Mouse (Mus musculus) ES-Bruce4 (cell line): ENCODE measurements around the gene Anapc15-ps. TPM values are rescaled to one million over a fixed set of nuclear protein-coding genes. Genes with fewer than 3 reads are reported as not detected.

Experiments
- H3K27ac ChIP-seq: 2 replicates; pipeline ENCODE4 v1.5.1; 2012; ENCODE audit warnings: low read length, inconsistent platforms; ENCODE audit not compliant: insufficient read depth
- H3K27me3 ChIP-seq: 2 replicates; pipeline ENCODE4 v1.6.1; 2012; ENCODE audit warnings: mild to moderate bottlenecking, low read length, inconsistent platforms; ENCODE audit not compliant: control insufficient read depth, poor library complexity, insufficient read depth, severe bottlenecking
- H3K36me3 ChIP-seq: 2 replicates; pipeline ENCODE4 v1.6.1; 2012; ENCODE audit warnings: inconsistent platforms, mild to moderate bottlenecking, low read length, moderate library complexity; ENCODE audit not compliant: control insufficient read depth, poor library complexity, insufficient read depth, severe bottlenecking
- H3K4me1 ChIP-seq: one replicate; pipeline ENCODE4 v1.8.1; 2011; ENCODE audit warnings: low read length; ENCODE audit not compliant: control insufficient read depth, insufficient read depth
- H3K4me3 ChIP-seq: 2 replicates; pipeline ENCODE4 v1.5.1; 2011; ENCODE audit warnings: low read depth, mild to moderate bottlenecking, low read length
- H3K9ac ChIP-seq: 2 replicates; pipeline ENCODE4 v1.6.1; 2012; ENCODE audit warnings: low read depth, mild to moderate bottlenecking, inconsistent platforms; ENCODE audit not compliant: poor library complexity, severe bottlenecking
- H3K9me3 ChIP-seq: replicated peaks from 2 replicates; pipeline ENCODE4 v1.6.1; 2012; ENCODE audit warnings: mild to moderate bottlenecking, low read length, inconsistent platforms; ENCODE audit not compliant: control insufficient read depth, poor library complexity, insufficient read depth, severe bottlenecking
- CTCF ChIP-seq: IDR thresholded peaks from one replicate; pipeline ENCODE4 v1.8.1; 2011; ENCODE audit warnings: low read depth, low read length
- EP300 ChIP-seq: IDR thresholded peaks from 2 replicates; pipeline ENCODE4 v1.6.1; 2011; ENCODE audit warnings: low read depth, low read length; ENCODE audit not compliant: insufficient read depth
- POLR2A ChIP-seq: IDR thresholded peaks from one replicate; pipeline ENCODE4 v1.8.1; 2011; ENCODE audit warnings: low read length; ENCODE audit not compliant: insufficient read depth
- polyA plus RNA-seq: library from polyadenylated mRNA; stranded (reverse); fragments of >200 nt; gene quantifications from 2 replicates; pipeline ENCODE4 v1.2.4, GENCODE M21; 2011; ENCODE audit warnings: low read depth; ENCODE audit not compliant: missing spikeins, insufficient read depth, insufficient read length

The Anapc15-ps gene
- polyA plus RNA-seq, 1 experiment, result 3.4 TPM

DNA sequence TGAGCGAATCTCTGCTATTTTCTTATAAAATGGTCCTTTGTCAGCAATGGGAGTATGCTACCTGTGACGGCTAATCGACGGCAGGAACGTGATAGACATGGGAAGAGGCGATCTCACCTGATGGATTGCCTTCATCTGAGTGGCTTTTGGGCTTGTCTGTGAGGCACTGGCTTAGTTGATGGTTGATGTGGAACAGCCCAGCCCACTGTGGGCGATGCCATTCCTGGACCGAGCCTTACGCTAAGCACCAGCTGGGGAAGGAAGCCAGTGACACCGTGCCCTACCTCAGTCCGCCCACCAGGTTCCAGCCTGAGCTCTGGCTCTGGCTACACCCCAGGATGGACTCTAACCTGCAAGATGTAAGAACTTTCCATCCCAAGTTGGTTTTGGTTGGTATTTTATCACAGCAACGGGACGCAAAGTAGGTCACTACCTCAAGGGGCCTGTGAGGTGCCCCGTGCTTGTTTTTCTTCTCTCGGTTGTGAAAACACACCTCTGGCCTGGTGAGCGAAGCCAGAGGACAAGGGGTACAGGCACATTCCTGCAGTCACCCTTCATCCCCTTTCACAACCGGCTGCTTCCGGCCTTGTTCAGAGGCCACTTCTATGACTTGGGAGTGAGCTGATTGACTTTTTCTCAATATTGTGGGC, 22.5 kb upstream of the Anapc15-ps start:
- Histone ChIP-seq H3K4me3 (no peak overlapping the region), H3K9ac (no peak overlapping the region), H3K4me1 (no peaks in the 10 kb centered on the region), H3K9me3 (no peaks in the 10 kb centered on the region), H3K36me3 (no peaks in the 10 kb centered on the region), H3K27ac (no peak overlapping the region), H3K27me3 (no peaks in the 10 kb centered on the region)
- TF ChIP-seq POLR2A, result no peak

DNA sequence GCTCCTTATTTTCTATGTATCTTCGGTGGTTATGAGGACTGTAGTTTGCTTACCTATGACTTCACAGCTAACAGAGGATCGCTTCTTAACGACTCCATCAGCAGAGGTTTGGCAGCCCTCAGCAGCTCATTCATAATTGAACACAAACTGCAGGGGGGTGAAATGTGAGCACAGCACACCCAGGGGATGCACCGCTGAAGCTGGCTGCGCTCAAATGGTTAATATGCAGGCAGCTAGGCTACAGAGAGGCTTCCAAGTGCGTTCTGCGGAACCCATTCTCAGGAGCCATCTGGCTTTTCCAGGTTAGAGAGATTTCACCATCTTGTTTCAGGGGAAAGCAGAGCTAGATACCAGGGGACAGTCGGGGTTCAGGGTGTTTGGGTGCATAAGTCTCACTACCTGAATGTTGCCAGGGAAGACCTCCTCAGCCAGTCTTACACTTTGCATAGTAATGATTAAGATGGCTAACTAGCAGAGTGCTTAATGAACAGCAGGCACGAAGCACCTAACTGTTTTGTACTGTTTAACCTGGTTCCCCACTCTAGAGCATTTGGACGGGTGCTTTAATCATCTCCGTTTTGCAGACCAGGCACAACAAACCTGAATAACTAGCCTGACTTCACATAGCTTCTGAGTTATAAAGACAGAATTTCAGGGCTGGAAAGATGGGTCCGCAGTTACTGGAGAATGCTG, 21.5 kb upstream of the Anapc15-ps start:
- no peak overlapping the region for H3K4me3 ChIP-seq
- no peaks in the 10 kb centered on the region for H3K4me1 ChIP-seq
- H3K36me3 ChIP-seq, result no peaks in the 10 kb centered on the region
- no peaks in the 10 kb centered on the region for H3K9me3 ChIP-seq
- no peaks in the 10 kb centered on the region for H3K27me3 ChIP-seq
- TF ChIP-seq CTCF (no peak), EP300 (no peak), POLR2A (no peak)
- H3K27ac ChIP-seq, result no peak overlapping the region
- no peak overlapping the region for H3K9ac ChIP-seq

GRCm38 (mm10) chr10:95691347-95691746, 18.1 kb upstream of the Anapc15-ps start:
- Histone ChIP-seq H3K4me3 (no peak overlapping the region), H3K4me1 (no peaks in the 10 kb centered on the region), H3K9ac (no peak overlapping the region), H3K36me3 (no peaks in the 10 kb centered on the region), H3K9me3 (no peaks in the 10 kb centered on the region), H3K27me3 (no peaks in the 10 kb centered on the region), H3K27ac (no peak overlapping the region)
- TF ChIP-seq CTCF, result no peak
- TF ChIP-seq EP300, result no peak
- no peak for TF ChIP-seq POLR2A

GRCm38 (mm10) chr10:95689833-95690232, 16.6 kb upstream of the Anapc15-ps start:
- Histone ChIP-seq H3K27me3 (no peaks in the 10 kb centered on the region), H3K4me3 (no peak overlapping the region), H3K4me1 (no peaks in the 10 kb centered on the region), H3K9me3 (no peaks in the 10 kb centered on the region), H3K9ac (no peak overlapping the region), H3K36me3 (no peaks in the 10 kb centered on the region), H3K27ac (no peak overlapping the region)
- TF ChIP-seq EP300, result no peak
- no peak for TF ChIP-seq CTCF
- TF ChIP-seq POLR2A, result no peak

- Histone ChIP-seq H3K27me3 (no peaks in the 10 kb centered on the region), H3K4me1 (no peaks in the 10 kb centered on the region), H3K36me3 (no peaks in the 10 kb centered on the region), H3K4me3 (no peak overlapping the region), H3K9ac (no peak overlapping the region), H3K27ac (no peak overlapping the region), H3K9me3 (no peaks in the 10 kb centered on the region)
- TF ChIP-seq EP300 (no peak), POLR2A (no peak), CTCF (no peak)
Observed at GRCm38 (mm10) chr10:95689058-95689457, 15.8 kb upstream of the Anapc15-ps start.

DNA sequence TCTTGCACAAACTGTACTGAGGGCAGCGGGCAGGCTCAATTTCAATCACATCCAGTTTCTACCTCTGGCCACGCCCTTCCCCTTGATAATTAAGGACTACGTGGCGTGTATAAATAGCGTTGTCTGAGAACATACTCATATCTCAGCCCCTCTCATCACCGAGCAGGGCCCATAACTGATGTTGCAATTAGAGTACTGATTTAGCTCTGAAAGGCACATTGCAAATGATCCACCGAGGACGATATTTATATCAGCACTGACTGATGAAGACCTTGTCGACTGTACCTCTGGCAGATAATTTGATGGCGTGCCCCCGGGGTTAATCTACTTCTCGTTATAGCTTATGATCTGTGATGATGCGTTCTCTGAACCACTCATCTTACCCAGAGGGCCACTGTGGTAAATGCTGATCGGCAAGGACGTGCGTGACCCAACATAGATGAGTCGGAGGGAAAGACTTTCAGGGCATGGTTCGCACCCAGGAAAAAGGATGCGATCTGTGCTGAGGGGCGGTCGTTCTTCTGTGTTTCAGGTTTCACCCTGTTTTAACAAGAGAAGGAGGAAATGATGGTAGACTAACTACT, 14.4 kb upstream of the Anapc15-ps start:
- no peaks in the 10 kb centered on the region for H3K27me3 ChIP-seq
- H3K9ac ChIP-seq, result no peak overlapping the region
- no peak overlapping the region for H3K4me3 ChIP-seq
- H3K9me3 ChIP-seq, result no peaks in the 10 kb centered on the region
- no peak for TF ChIP-seq POLR2A
- TF ChIP-seq CTCF, result no peak
- no peak for TF ChIP-seq EP300
- no peaks in the 10 kb centered on the region for H3K36me3 ChIP-seq
- no peaks in the 10 kb centered on the region for H3K4me1 ChIP-seq
- no peak overlapping the region for H3K27ac ChIP-seq
